Mouse (Mus musculus) heart, adult 18-20 months (tissue): ENCODE results near the gene Grip1. TPM values are rescaled to one million over a fixed set of nuclear protein-coding genes. Genes with fewer than 3 reads are reported as not detected.

Experiments used
- DNase-seq, 2 experiments: peaks; one replicate each; pipeline ENCODE4 v3.0.0; 2021 to 2022; ENCODE audit warnings: mixed read lengths in 1 of 2
- total RNA-seq, 2 experiments: library from RNA; stranded (reverse); gene quantifications; 2 replicates each; pipeline ENCODE4 v1.2.3; 2021

Gene Grip1
- total RNA-seq, 2 experiments from 2014 or later = 0.50 to 0.59 TPM

- no peak for DNase-seq
Measured at GRCm38 (mm10) chr10:119957260-119957955, 503.8 kb downstream of the Grip1 start.

- DNase-seq = no peak
Measured at GRCm38 (mm10) chr10:119960915-119961314, 507.3 kb downstream of the Grip1 start.

GRCm38 (mm10) chr10:119966321-119966720, 512.7 kb downstream of the Grip1 start:
- no peak for DNase-seq

GRCm38 (mm10) chr10:119979396-119979795, 525.8 kb downstream of the Grip1 start:
- no peak for DNase-seq

- DNase-seq = no peak
Measured at GRCm38 (mm10) chr10:119980032-119980431, 526.4 kb downstream of the Grip1 start.

GRCm38 (mm10) chr10:119984299-119984698, 530.7 kb downstream of the Grip1 start:
- DNase-seq = no peak

- DNase-seq = no peak
Measured at GRCm38 (mm10) chr10:119998475-119998874, 544.8 kb downstream of the Grip1 start.

GRCm38 (mm10) chr10:120002149-120002548, 548.5 kb downstream of the Grip1 start:
- DNase-seq = no peak

- no peak for DNase-seq
Measured at GRCm38 (mm10) chr10:120004096-120004495, 550.5 kb downstream of the Grip1 start.

- DNase-seq = no peak
Measured at GRCm38 (mm10) chr10:120005581-120005980, 552.0 kb downstream of the Grip1 start.

GRCm38 (mm10) chr10:120012331-120012730, 558.7 kb downstream of the Grip1 start:
- DNase-seq = no peak

- no peak for DNase-seq
Measured at GRCm38 (mm10) chr10:120015117-120015516, 561.5 kb downstream of the Grip1 start.

GRCm38 (mm10) chr10:120026437-120026836, 572.8 kb downstream of the Grip1 start:
- DNase-seq = peak in 1 of 2 experiments; percentile 1

GRCm38 (mm10) chr10:120030901-120031300, 577.3 kb downstream of the Grip1 start:
- no peak for DNase-seq

GRCm38 (mm10) chr10:120031316-120031715, 577.7 kb downstream of the Grip1 start:
- DNase-seq = no peak

GRCm38 (mm10) chr10:120033866-120034265, 580.2 kb downstream of the Grip1 start:
- no peak for DNase-seq

GRCm38 (mm10) chr10:120035211-120035733, 581.6 kb downstream of the Grip1 start:
- no peak for DNase-seq

GRCm38 (mm10) chr10:120035824-120036223, 582.2 kb downstream of the Grip1 start:
- DNase-seq = no peak

GRCm38 (mm10) chr10:120038194-120038593, 584.6 kb downstream of the Grip1 start:
- no peak for DNase-seq

GRCm38 (mm10) chr10:120044237-120044636, 590.6 kb downstream of the Grip1 start:
- DNase-seq = no peak

- DNase-seq = no peak
Measured at GRCm38 (mm10) chr10:120044714-120045234, 591.1 kb downstream of the Grip1 start.

- DNase-seq = peak; percentile 9 to 10
Measured at GRCm38 (mm10) chr10:120060579-120061237, 607.1 kb downstream of the Grip1 start.
